Mouse (Mus musculus): ENCODE data around the gene Vat1. TPM values are rescaled to one million over a fixed set of nuclear protein-coding genes. Genes with fewer than 3 reads are reported as not detected.

Vat1 gene
- total and polyA plus RNA-seq, 3 experiments, result 14.9 to 49.4 (median 29.9) TPM

GRCm38 (mm10) chr11:101424105-101424851, 41.8 kb downstream of the Vat1 start, which contains the start of gene Gm27029:
Gm27029 (minus strand) TSS chr11:101424796.
- peak; percentile 17 for DNase-seq (ENCODE audit: extremely low read depth)
- Histone ChIP-seq H3K4me2 (ENCODE audit: insufficient read depth, low read depth, poor library complexity, severe bottlenecking) (peak within 1 kb of the TSS; percentile 87), H3K4me3 (replicated peaks in 1 of 3; ENCODE audit: low read depth in 2 of 3, low read length in 2 of 3, poor library complexity in 1 of 3) (peak within 1 kb of the TSS; percentile 78 to 92 (median 80)), H3K4me1 (ENCODE audit: control insufficient read depth in 1 of 2, insufficient read depth in 2 of 2) (peaks cover 11 to 43% of the 10 kb centered on the region in 2 experiments), H3K27me3 (replicated peaks) (no peaks in the 10 kb centered on the region), H3K9ac (ENCODE audit: insufficient read depth, low read depth) (peak within 1 kb of the TSS; percentile 60), H3K36me3 (replicated peaks in 1 of 2; ENCODE audit: control insufficient read depth in 1 of 2, insufficient read depth in 1 of 2, low read length in 1 of 2) (peaks cover 0 to 17% of the 10 kb centered on the region in 2 experiments), H3K27ac (ENCODE audit: insufficient read depth, low read depth) (peak within 1 kb of the TSS; percentile 29), H3K9me3 (replicated peaks; ENCODE audit: low read length) (no peaks in the 10 kb centered on the region), H3K79me2 (replicated peaks; ENCODE audit: control insufficient read depth, extremely low read depth, insufficient read depth, poor library complexity, severe bottlenecking) (peaks cover 7% of the 10 kb centered on the region)
- in situ Hi-C loops (cut with MboI; ENCODE audit: low pct_ligation_motif_present, low pct_unique_long_range_greater_than_20kb, low sequenced_read_pairs), result no loop called here
- TF ChIP-seq SIN3A (IDR thresholded peaks at IDR 0.05; ENCODE audit: low read length) (no peak), CHD2 (IDR thresholded peaks at IDR 0.05; ENCODE audit: low read length) (no peak), MXI1 (IDR thresholded peaks at IDR 0.05; ENCODE audit: low read depth, low read length) (no peak), RCOR1 (conservative IDR thresholded peaks at IDR 0.05; ENCODE audit: low read depth, low read length) (no peak), ETS1 (conservative IDR thresholded peaks at IDR 0.05; ENCODE audit: low read depth, low read length) (no peak), ZMIZ1 (IDR thresholded peaks at IDR 0.05; ENCODE audit: low read depth, low read length) (no peak; the same call in 1 of the 2 replicates), SMC3 (IDR thresholded peaks at IDR 0.05; ENCODE audit: low read depth, low read length) (no peak), MAFK (IDR thresholded peaks at IDR 0.05; ENCODE audit: insufficient replicate concordance, low read length) (no peak), POLR2AphosphoS2 (IDR thresholded peaks at IDR 0.05; ENCODE audit: low read depth, low read length) (no peak), TBP (conservative IDR thresholded peaks at IDR 0.05; ENCODE audit: low read depth, low read length) (no peak), JUN (IDR thresholded peaks at IDR 0.05; ENCODE audit: insufficient read depth, low read depth, low read length) (no peak), KAT2A (IDR thresholded peaks at IDR 0.05; ENCODE audit: insufficient replicate concordance, low read length) (0 out of 2 replicates have a peak, but pooled peaks have one; percentile 24), RAD21 (IDR thresholded peaks at IDR 0.05; ENCODE audit: low read depth, low read length) (no peak), MEF2A (IDR thresholded peaks at IDR 0.05; ENCODE audit: borderline replicate concordance, low read depth, low read length) (0 out of 2 replicates have a peak, but pooled peaks have one; percentile 6), USF2 (conservative IDR thresholded peaks at IDR 0.05; ENCODE audit: low read depth, low read length) (no peak), MAZ (IDR thresholded peaks at IDR 0.05; ENCODE audit: low read depth, low read length) (0 out of 2 replicates have a peak, but pooled peaks have one; percentile 28), HCFC1 (IDR thresholded peaks at IDR 0.05; ENCODE audit: low read depth, low read length) (no peak), ZKSCAN1 (IDR thresholded peaks at IDR 0.05; ENCODE audit: borderline replicate concordance, low read depth, low read length) (no peak), UBTF (IDR thresholded peaks at IDR 0.05; ENCODE audit: low read depth, low read length) (no peak), E2F4 (IDR thresholded peaks at IDR 0.05; ENCODE audit: insufficient replicate concordance, low read depth, low read length) (no peak), BHLHE40 (IDR thresholded peaks at IDR 0.05; ENCODE audit: low read depth, low read length) (no peak), GABPA (IDR thresholded peaks at IDR 0.05; ENCODE audit: insufficient replicate concordance, low read depth, low read length) (no peak), MAX (IDR thresholded peaks at IDR 0.05; ENCODE audit: low read length) (no peak; the same call in none of the 2 replicates), USF1 (IDR thresholded peaks at IDR 0.05; ENCODE audit: low read depth, low read length) (no peak), MYC (IDR thresholded peaks at IDR 0.05; ENCODE audit: low read depth, low read length) (no peak), PAX5 (IDR thresholded peaks at IDR 0.05; ENCODE audit: low read length) (no peak), NRF1 (IDR thresholded peaks at IDR 0.05; ENCODE audit: low read depth, low read length) (no peak)
- dilution Hi-C loops (cut with MboI; ENCODE audit: extremely low pct_ligation_motif_present, extremely low pct_unique_long_range_greater_than_20kb, low sequenced_read_pairs), result no loop called here
